Mouse (Mus musculus) ES-E14 (cell line): ENCODE data around the gene Mvp.

Experiments
- MAFK ChIP-seq: IDR thresholded peaks from 2 replicates; pipeline ENCODE4 v1.6.1; 2014; ENCODE audit warnings: mild to moderate bottlenecking, low read depth, low read length, inconsistent platforms; ENCODE audit not compliant: insufficient read depth
- ZC3H11A ChIP-seq: IDR thresholded peaks from 2 replicates; pipeline ENCODE4 v1.6.1; 2012; ENCODE audit warnings: low read depth, mild to moderate bottlenecking, inconsistent platforms, low read length, borderline replicate concordance

GRCm38 (mm10) chr7:127013385-127013784, 1.0 kb downstream of the Mvp start:
- TF ChIP-seq MAFK (no peak), ZC3H11A (no peak)
